Mouse (Mus musculus) stomach, embryonic 15.5 days (tissue): ENCODE results near the gene Add3. TPM values are rescaled to one million over a fixed set of nuclear protein-coding genes. Genes with fewer than 3 reads are reported as not detected.
A peak's percentile ranks its signal among the peaks of the same experiment; 100 is the strongest.

Experiments
- ATAC-seq: fragments of 200-750 bp; cut with Nextera tagmentation; 2 replicates; pipeline ENCODE4 v1.8.0; 2017; ENCODE audit warnings: low read depth, moderate number of reproducible peaks, moderate TSS enrichment; ENCODE audit not compliant: insufficient read depth, low FRiP score
- H3K27ac ChIP-seq: fragments of 300-500 bp; sonication (generic); 2 replicates; pipeline ENCODE4 v1.5.1; 2015; ENCODE audit warnings: mild to moderate bottlenecking, inconsistent platforms
- H3K27me3 ChIP-seq: fragments of 300-500 bp; sonication (generic); replicated peaks from 2 replicates; pipeline ENCODE4 v1.6.1; 2015; ENCODE audit warnings: inconsistent platforms
- H3K36me3 ChIP-seq: fragments of 300-500 bp; sonication (generic); 2 replicates; pipeline ENCODE4 v1.6.1; 2015; ENCODE audit warnings: inconsistent platforms
- H3K4me1 ChIP-seq: fragments of 300-500 bp; sonication (generic); 2 replicates; pipeline ENCODE4 v1.6.1; 2015; ENCODE audit warnings: inconsistent platforms
- H3K4me2 ChIP-seq: fragments of 300-500 bp; sonication (generic); 2 replicates; pipeline ENCODE4 v1.6.1; 2015; ENCODE audit warnings: mild to moderate bottlenecking, inconsistent platforms
- H3K4me3 ChIP-seq: fragments of 300-500 bp; sonication (generic); replicated peaks from 2 replicates; pipeline ENCODE4 v1.5.1; 2015; ENCODE audit warnings: inconsistent platforms
- H3K9ac ChIP-seq: fragments of 300-500 bp; sonication (generic); 2 replicates; pipeline ENCODE4 v1.6.1; 2015; ENCODE audit warnings: inconsistent platforms
- H3K9me3 ChIP-seq: fragments of 300-500 bp; sonication (generic); 2 replicates; pipeline ENCODE4 v1.6.1; 2016; ENCODE audit warnings: inconsistent platforms
- WGBS: fragments of 180-500 bp; shearing (Covaris S2); methylation state at CpG from one replicate; pipeline ENCODE4 v1.1.7; 2015; 5-methylcytosine and 5-hydroxymethylcytosine counted together
- polyA plus RNA-seq: library from polyadenylated mRNA; unstranded; fragments of >200 nt; fragmentation: Nextera tagmentation; extraction: Ambion mirVana; gene quantifications from 2 replicates; pipeline ENCODE4 v1.2.1, GENCODE M21; 2015

Add3 gene
- polyA plus RNA-seq, 1 experiment from 2014 or later: 89.0 TPM

DNA sequence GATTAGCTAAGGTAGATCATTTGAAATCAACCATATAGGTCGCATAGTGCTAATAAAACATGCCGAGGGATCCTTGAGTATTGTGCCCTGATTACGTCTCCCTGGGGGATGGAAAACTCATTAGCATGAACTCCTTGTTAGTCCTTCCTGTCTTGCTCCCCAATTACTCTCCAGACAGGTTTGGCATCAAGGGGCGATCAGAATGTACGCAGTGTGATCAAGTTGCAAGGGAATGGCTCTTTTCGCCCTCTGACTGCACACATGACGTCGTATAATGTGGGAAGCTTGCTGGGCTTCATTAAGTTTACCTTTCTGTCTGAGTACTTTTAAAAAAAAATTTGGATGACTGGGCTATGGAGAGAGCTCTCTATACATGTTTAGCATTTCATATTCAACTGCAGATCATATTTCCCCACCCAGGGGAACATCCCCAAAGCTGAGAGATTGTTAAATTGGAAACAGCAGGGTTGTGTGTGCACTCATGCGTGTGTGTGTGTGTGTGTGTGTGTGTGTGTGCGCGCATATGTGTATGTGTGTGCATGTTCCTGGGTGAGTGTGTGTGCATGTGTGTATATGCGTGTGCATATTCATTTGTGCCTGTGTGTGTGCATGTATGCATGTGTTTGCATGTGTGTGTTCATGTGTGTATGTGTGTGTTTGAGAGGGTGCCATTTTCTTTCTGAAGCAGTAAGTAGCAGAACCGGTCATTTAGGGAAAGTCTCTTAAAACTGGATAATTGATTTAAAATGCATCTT lies 3.7 kb upstream of the Add3 start:
- Histone ChIP-seq H3K4me1 (0 out of 2 replicates have a peak, but pooled peaks cover 3% of the 10 kb centered on the region), H3K4me3 (no peak overlapping the region), H3K36me3 (no peaks in the 10 kb centered on the region), H3K9ac (no peak overlapping the region), H3K9me3 (no peaks in the 10 kb centered on the region), H3K4me2 (no peak overlapping the region), H3K27ac (no peak overlapping the region), H3K27me3 (no peaks in the 10 kb centered on the region)
- 70% methylated on average over 13 of the region's 13 CpGs for WGBS
- no peak for ATAC-seq

DNA sequence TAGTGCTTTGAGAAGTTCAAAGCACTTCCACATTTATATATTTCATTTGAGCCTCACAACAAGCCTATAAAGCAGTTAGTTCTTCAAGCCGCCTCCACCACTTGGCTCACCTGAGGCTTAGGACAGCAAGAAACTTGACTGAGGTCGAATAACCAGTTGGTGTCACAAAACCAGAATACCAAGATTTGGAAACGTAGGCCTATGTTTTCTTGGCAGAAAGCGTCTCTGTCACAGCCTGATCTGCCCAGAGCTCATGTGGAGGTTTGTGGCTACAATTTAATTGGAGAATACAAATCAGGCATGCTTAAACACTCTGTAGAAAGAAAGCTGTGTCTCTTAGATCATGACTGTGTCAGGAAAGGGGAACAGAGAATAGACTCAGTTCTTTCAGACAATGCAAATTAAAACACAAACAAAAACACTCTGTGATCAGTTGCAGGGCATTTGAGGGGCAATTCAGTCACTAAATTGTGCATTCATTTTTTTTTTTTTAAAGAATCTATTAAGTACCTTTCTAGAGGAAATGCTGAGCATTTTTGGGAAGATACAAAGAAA lies 3.0 kb upstream of the Add3 start:
- Histone ChIP-seq H3K4me3 (no peak overlapping the region), H3K4me1 (0 out of 2 replicates have a peak, but pooled peaks cover 7% of the 10 kb centered on the region), H3K27ac (no peak overlapping the region), H3K9ac (no peak overlapping the region), H3K4me2 (no peak overlapping the region), H3K36me3 (no peaks in the 10 kb centered on the region), H3K9me3 (no peaks in the 10 kb centered on the region), H3K27me3 (no peaks in the 10 kb centered on the region)
- 72% methylated on average over 4 of the region's 4 CpGs for WGBS
- no peak for ATAC-seq

DNA sequence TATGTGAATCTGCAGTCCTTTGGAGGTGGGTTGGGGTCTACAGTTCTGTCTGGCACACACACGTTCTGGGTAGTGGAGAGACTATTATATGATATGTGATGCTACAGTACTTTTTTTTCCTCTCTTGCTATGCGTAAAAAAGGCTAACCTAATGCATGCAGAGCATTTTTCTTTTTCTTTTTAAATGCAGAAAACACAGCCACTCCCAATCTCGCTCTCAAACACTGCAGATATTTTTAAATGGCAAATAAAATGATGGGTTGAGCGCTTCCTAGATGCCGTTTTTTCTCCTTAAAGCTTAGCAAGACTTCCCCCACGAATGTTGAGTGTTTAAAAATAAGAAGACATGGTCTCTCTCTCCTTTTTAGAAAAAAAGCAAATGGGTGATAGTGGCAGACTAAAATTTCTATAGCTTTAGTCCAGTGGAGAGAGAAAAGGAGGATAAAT lies 584 bp downstream of the Add3 start:
- Histone ChIP-seq H3K4me3 (peak overlapping the region; percentile 100), H3K4me1 (peaks cover 13% of the 10 kb centered on the region; the same call in 1 of the 2 replicates), H3K9me3 (no peaks in the 10 kb centered on the region), H3K9ac (peak overlapping the region; percentile 65; the same call in 1 of the 2 replicates), H3K27ac (peak overlapping the region; percentile 95), H3K4me2 (peak overlapping the region; percentile 74), H3K36me3 (no peaks in the 10 kb centered on the region), H3K27me3 (no peaks in the 10 kb centered on the region)
- no peak for ATAC-seq
- 5% methylated on average over 6 of the region's 6 CpGs for WGBS

DNA sequence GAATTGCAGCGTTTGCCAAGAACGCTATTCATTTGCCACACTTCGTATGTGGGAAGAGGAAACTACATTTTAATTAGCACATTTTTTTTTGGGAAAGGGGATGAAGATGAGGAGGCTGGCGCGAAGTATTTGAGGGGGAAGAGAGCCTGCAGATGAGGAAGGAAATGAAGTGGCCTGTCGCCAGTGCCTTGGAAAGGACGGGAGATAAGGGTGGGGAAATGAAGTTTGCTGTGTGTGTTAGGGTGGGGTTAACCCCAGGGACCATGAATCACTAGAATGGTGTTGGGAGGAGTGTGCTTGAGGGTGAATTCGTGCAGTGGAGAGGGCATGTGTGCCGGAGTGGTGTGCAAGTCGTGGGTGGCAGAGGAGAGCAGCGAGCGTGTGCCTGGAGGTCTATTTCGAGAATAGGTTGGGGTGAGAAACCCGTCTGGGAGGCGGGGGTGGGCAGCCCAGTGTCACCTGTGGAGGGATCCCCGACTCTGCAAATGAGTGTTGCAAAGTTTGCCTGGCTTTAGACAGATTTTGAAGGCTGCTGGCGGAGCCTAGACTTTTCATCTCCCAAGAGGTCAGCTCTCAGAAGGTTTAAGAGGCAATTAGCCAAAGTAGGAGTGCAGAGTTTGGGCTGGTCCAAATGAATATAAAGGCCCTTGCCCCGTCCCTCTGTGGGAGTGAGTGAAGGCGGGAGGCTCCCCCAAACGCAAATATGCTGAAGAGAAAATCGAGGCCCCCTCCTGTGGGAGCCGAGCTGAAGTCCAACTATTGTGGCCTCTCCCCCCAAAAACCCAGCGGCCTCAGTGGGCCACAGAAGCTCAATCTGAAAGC lies 1.2 kb downstream of the Add3 start:
- peak overlapping the region; percentile 74 for H3K4me2 ChIP-seq
- no peaks in the 10 kb centered on the region for H3K36me3 ChIP-seq
- no peak for ATAC-seq
- H3K9me3 ChIP-seq: no peaks in the 10 kb centered on the region
- peak overlapping the region; percentile 95 for H3K27ac ChIP-seq
- WGBS: 3% methylated on average over 23 of the region's 23 CpGs
- H3K9ac ChIP-seq: peak overlapping the region; percentile 53
- H3K4me1 ChIP-seq: peaks cover 19% of the 10 kb centered on the region; the same call in 1 of the 2 replicates
- peak overlapping the region; percentile 100 for H3K4me3 ChIP-seq
- no peaks in the 10 kb centered on the region for H3K27me3 ChIP-seq

DNA sequence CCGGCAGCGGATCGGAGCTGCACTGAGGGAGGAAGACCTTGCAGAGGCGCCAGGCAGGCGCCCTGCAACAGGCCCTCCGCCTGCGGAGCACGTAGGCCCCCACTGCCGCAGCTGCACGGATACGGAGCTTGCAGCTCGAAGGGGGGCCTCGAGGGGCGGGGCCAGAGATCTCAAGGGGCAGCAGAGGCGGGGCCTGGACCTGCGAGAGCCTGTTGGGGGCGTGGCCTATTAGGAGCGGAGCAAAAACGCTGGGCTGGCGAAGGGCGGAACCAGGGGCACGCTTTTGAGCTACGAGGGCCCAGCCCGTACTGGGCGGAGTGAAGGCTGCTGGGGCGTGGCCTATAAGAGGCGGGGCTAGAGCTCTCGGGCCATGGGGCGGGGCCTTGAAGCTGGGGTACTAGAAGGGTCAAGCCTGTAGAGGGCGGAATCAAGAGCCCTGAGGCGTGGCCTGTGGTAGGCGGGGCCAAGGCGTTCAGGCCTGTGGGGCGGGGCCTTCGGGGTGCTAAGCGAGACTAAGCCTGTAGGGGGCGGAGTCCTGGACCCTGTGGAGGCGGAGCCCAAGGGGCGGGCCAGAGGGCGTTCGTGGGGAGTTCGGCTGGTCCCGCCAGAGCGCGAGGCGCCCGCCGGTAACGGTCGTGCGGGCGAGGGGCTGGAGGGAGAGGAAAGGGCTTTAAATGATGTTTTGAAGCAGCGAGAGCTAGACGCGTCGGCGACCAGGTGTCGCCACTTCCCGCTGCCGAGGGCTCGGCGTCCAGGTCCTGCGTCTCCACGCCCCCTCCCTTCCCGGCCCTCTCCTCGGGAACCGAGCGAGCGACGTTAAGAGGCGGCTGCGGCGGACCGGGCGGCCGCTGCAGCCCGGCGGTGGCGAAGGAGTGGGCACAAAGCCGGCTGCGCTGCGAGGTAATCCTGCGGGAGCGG lies 2.2 kb downstream of the Add3 start:
- WGBS: under 1% methylated on average over 79 of the region's 84 CpGs
- H3K27me3 ChIP-seq: no peaks in the 10 kb centered on the region

GRCm38 (mm10) chr19:53143108-53143971 lies 3.1 kb downstream of the Add3 start:
- Histone ChIP-seq H3K9ac (peak overlapping the region; percentile 80), H3K4me3 (peak overlapping the region; percentile 100), H3K4me1 (peaks cover 19% of the 10 kb centered on the region; the same call in 1 of the 2 replicates), H3K36me3 (no peaks in the 10 kb centered on the region), H3K27ac (peak overlapping the region; percentile 83), H3K4me2 (peak overlapping the region; percentile 79), H3K27me3 (no peaks in the 10 kb centered on the region), H3K9me3 (no peaks in the 10 kb centered on the region)
- ATAC-seq: no peak
- under 1% methylated on average over 48 of the region's 48 CpGs for WGBS

More for the DNA sequence above, 2.2 kb downstream of the Add3 start:
- Histone ChIP-seq H3K36me3 (no peaks in the 10 kb centered on the region), H3K27ac (peak overlapping the region; percentile 95), H3K9me3 (no peaks in the 10 kb centered on the region), H3K9ac (peak overlapping the region; percentile 80), H3K4me2 (peak overlapping the region; percentile 79), H3K4me1 (peaks cover 19% of the 10 kb centered on the region; the same call in 1 of the 2 replicates), H3K4me3 (peak overlapping the region; percentile 100)
- ATAC-seq: peak; percentile 95

DNA sequence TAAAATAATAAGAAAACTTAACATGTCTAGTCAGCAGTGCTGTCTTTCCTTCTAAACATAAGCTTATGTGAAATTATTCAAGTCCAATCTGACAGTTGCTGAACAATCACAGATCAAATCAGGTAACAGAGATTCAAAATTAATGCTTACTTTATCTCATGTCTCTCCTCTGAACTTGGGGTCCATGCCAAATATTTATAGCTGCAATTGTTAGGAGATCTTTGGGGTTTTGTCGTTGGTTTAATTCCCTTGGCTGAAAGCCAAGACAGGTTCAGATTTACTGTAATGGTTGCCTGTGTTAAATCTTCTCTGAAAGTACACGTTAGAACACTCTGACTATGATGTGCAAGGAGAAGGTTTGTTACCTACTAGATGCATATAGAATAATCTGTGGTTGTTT lies 4.8 kb downstream of the Add3 start:
- H3K9me3 ChIP-seq: no peaks in the 10 kb centered on the region
- H3K36me3 ChIP-seq: no peaks in the 10 kb centered on the region
- no peak overlapping the region for H3K4me3 ChIP-seq
- no peak overlapping the region for H3K27ac ChIP-seq
- ATAC-seq: no peak
- no peaks in the 10 kb centered on the region for H3K27me3 ChIP-seq
- WGBS: 7% methylated on average over 2 of the region's 2 CpGs
- H3K9ac ChIP-seq: no peak overlapping the region
- peaks cover 19% of the 10 kb centered on the region; the same call in 1 of the 2 replicates for H3K4me1 ChIP-seq
- H3K4me2 ChIP-seq: peak overlapping the region; percentile 13; the same call in 1 of the 2 replicates

DNA sequence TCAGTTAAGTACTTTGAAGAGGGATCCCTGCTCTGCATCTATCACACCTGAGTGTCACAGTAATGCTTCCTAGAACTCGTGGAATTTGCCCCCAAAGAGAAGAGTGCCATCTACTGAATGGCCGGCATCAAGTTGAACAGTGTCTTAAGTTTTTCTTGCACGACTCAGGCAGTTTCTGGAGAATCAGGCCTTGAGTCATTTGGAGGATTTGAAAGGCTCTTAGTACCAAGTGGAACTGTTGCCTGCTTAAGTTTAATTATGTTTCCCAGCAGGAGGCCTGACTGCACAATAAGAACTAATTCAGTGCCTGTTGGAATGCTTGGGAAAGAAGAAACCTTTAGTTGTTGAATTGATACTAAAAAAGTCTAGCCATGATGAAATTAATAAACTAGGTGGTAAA lies 9.1 kb downstream of the Add3 start:
- H3K4me1 ChIP-seq: peaks cover 11% of the 10 kb centered on the region; the same call in 1 of the 2 replicates
- 47% methylated on average over 3 of the region's 3 CpGs for WGBS
- H3K27ac ChIP-seq: no peak overlapping the region
- H3K9ac ChIP-seq: no peak overlapping the region
- H3K4me2 ChIP-seq: no peak overlapping the region
- no peaks in the 10 kb centered on the region for H3K27me3 ChIP-seq
- ATAC-seq: no peak
- no peak overlapping the region for H3K4me3 ChIP-seq
- no peaks in the 10 kb centered on the region for H3K9me3 ChIP-seq
- no peaks in the 10 kb centered on the region for H3K36me3 ChIP-seq

DNA sequence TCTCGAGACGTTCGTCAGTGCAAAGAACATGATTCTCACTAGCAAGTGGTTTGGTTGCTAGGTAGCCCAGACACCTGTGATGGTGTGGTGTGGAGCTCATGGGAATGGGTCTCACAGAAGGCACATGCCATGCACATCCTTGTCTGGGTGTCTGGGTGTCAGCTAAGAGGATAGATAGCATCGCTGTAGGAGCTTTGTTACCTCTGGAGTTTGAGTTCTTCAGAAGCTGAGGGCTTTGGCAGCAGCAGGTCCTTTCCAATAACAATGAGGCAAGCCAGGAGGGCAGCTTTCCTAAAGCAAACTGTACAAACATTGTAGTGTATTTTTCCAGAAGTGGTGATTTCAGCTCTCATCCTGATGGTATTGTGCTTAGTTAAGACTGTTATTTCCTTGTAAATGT lies 12.2 kb downstream of the Add3 start:
- H3K4me3 ChIP-seq: no peak overlapping the region
- H3K27ac ChIP-seq: no peak overlapping the region
- WGBS: 75% methylated on average over 4 of the region's 4 CpGs
- no peak overlapping the region for H3K4me2 ChIP-seq
- ATAC-seq: no peak
- 0 out of 2 replicates have a peak, but pooled peaks cover 5% of the 10 kb centered on the region for H3K4me1 ChIP-seq
- no peaks in the 10 kb centered on the region for H3K27me3 ChIP-seq
- H3K36me3 ChIP-seq: no peaks in the 10 kb centered on the region
- H3K9me3 ChIP-seq: no peaks in the 10 kb centered on the region
- no peak overlapping the region for H3K9ac ChIP-seq

DNA sequence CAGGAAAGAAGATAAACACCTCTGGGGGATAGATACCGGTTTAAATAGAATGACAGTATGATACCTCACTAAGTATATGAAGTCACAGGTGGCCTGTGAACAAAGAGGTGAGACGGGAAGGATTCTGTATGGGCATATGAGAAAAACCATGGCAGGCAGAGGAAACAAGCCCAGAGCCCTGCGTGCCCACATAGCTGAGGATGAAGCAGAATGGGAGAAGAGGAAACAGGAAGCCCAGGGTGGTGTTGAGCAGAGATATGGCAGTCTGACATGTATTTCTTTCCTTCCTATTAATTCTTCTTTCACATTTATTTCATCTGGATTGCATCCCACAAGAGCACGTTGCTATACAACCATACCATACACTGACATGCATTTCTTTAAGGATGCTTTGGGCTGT lies 12.9 kb downstream of the Add3 start:
- 74% methylated on average over 4 of the region's 4 CpGs for WGBS
- Histone ChIP-seq H3K27me3 (no peaks in the 10 kb centered on the region), H3K4me2 (no peak overlapping the region), H3K9me3 (no peaks in the 10 kb centered on the region), H3K4me3 (no peak overlapping the region), H3K36me3 (no peaks in the 10 kb centered on the region), H3K27ac (no peak overlapping the region), H3K4me1 (0 out of 2 replicates have a peak, but pooled peaks cover 8% of the 10 kb centered on the region), H3K9ac (no peak overlapping the region)
- ATAC-seq: no peak
